Mouse (Mus musculus): ENCODE data around the gene Atp6v1d.

The Atp6v1d gene

GRCm38 (mm10) chr12:78861496-78862253, at the start of gene Atp6v1d, which contains the start of gene Eif2s1:
Gene Atp6v1d, minus strand, starts transcription at chr12:78861638.
Gene Eif2s1, plus strand, starts transcription at chr12:78861819.
- peak; percentile 99 to 100 for DNase-seq (ENCODE audit: inconsistent age in 2 of 2, low spot score in 1 of 2)

DNA sequence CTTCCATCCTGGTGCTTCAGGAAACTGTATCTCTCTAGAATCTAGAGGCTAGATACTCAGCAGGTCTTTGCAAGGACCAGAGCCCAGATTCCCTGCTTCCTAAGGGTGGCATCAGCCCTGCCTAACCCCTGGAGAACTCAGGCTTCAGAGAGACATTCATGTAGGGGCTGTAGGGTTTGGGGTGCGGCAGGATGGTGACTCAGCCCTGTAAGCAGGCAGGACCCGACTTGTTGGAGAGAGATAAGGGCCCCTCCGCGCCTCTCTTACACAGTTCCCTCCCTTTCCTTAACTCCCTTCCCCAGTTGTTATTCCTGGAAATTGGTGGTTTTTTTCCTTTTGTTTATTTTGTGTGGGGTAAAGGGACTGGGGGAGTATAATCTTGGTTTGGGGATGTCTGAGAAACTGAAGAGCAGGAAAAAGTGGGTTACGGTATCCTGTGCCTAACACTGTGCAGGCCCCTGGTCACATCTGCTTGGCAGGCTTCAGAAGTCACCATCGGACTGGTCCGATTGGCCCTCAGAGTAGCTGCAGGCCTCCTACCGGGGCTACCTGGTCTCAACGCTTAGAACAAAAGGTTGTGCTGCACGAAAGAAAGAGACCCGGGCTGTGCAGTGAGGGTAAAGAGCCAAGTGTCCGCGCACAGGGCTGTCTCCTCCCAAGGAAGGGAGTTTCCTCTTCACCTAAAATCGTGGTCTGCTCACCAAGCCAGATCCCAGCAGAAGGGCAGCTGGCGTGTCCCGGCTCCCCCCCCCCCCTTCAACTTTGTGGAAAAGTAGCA, 49.4 kb upstream of the Atp6v1d start:
- no peak for DNase-seq (ENCODE audit: inconsistent age in 2 of 2, low spot score in 1 of 2)

GRCm38 (mm10) chr12:78908081-78908605, 46.7 kb upstream of the Atp6v1d start:
- no peak for DNase-seq (ENCODE audit: inconsistent age in 2 of 2, low spot score in 1 of 2)

GRCm38 (mm10) chr12:78906707-78907162, 45.3 kb upstream of the Atp6v1d start, which contains the start of gene Plek2:
Gene Plek2, minus strand, starts transcription at chr12:78906964.
- peak; percentile 64 to 84 for DNase-seq (ENCODE audit: inconsistent age in 2 of 2, low spot score in 1 of 2)

DNA sequence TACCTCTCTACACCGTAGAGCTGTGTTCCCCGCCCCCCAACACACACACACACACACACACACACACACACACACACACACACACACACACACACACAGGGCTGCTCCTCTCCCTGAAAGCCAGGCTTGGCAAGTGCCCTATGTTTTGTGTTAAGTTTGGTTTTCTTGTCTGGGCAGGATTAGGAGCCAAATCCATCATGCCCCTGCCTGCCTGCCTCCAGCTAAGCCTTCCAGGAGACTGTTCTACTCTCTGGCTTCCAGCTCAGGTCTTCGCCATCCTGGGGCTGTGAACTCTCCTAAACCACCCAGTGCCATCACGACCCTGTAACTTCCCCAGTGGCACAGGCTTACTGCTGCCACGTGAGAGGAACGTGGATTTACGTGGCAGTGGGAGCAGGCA, 43.1 kb upstream of the Atp6v1d start:
- DNase-seq (ENCODE audit: inconsistent age in 2 of 2, low spot score in 1 of 2): no peak

DNA sequence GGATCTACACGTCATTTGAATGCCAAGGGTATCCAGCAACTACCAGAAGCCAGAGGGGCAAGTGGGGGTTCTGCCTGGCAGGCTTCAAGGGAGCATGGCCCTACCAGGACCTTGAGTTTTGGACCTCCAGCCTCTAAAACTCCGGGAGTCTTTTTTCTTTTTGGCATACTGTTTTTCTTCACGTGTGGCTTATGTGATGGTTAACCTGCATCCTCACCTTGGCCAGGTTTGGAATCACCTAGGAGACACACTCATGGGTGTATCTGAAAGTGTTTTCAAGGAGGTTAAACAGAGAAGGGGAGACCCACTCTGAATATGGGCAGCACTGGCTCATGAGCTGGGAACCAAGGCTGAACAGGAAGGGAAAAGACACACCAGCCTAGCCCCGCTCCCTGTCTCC, 41.9 kb upstream of the Atp6v1d start:
- no peak for DNase-seq (ENCODE audit: inconsistent age in 2 of 2, low spot score in 1 of 2)

GRCm38 (mm10) chr12:78901467-78901866, 40.0 kb upstream of the Atp6v1d start:
- DNase-seq (ENCODE audit: inconsistent age in 2 of 2, low spot score in 1 of 2): no peak

GRCm38 (mm10) chr12:78897861-78898260, 36.4 kb upstream of the Atp6v1d start:
- no peak for DNase-seq (ENCODE audit: inconsistent age in 2 of 2, low spot score in 1 of 2)

- no peak for DNase-seq (ENCODE audit: inconsistent age in 2 of 2, low spot score in 1 of 2)
Observed at GRCm38 (mm10) chr12:78891149-78891548, 29.7 kb upstream of the Atp6v1d start.

- DNase-seq (ENCODE audit: inconsistent age in 2 of 2, low spot score in 1 of 2): no peak
Observed at GRCm38 (mm10) chr12:78890062-78890461, 28.6 kb upstream of the Atp6v1d start.

DNA sequence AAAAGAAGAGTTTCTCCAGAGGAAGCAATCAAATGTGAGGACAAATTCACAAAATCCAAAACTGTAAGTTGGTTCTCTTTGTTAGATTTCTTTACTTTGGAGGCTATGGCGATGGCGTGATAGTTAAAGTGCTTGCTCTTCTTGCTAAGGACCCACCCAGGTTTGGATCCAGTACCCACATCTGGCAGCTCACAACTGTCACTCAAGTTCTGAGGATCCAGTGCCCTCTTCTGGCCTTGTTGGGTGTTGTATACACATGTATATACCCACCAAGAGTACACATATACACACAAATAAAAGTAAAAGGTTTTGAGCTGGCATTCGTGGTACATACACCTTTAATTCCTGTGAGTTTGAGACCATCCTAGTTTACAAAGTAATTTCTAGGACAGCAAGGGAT, 13.1 kb upstream of the Atp6v1d start:
- DNase-seq (ENCODE audit: inconsistent age in 2 of 2, low spot score in 1 of 2): no peak

DNA sequence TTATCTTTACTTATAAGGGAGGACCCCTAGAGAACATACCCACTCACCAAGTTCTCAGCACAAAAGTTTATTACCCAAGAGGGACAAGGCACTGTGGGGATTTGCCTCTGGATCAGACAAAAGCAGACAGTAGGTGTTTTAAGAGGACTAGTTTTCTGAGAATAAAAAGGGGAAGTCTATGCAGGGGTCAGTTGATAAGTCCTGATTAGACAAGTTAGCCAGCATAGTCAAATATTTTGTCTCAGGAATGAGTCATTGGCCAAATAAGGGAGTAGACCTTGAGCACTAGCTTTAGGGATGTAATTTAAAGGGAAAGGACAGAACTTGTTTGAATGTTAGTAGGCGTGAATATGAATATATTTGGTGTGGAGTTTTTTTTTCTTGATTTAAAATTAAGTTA, 6.7 kb upstream of the Atp6v1d start:
- DNase-seq (ENCODE audit: inconsistent age in 2 of 2, low spot score in 1 of 2): peak in 1 of 2 experiments; percentile 76

- peak; percentile 16 to 51 for DNase-seq (ENCODE audit: inconsistent age in 2 of 2, low spot score in 1 of 2)
Observed at GRCm38 (mm10) chr12:78865434-78865833, 4.0 kb upstream of the Atp6v1d start.

GRCm38 (mm10) chr12:78862254-78862730, 854 bp upstream of the Atp6v1d start:
- DNase-seq (ENCODE audit: inconsistent age in 2 of 2, low spot score in 1 of 2): no peak

DNA sequence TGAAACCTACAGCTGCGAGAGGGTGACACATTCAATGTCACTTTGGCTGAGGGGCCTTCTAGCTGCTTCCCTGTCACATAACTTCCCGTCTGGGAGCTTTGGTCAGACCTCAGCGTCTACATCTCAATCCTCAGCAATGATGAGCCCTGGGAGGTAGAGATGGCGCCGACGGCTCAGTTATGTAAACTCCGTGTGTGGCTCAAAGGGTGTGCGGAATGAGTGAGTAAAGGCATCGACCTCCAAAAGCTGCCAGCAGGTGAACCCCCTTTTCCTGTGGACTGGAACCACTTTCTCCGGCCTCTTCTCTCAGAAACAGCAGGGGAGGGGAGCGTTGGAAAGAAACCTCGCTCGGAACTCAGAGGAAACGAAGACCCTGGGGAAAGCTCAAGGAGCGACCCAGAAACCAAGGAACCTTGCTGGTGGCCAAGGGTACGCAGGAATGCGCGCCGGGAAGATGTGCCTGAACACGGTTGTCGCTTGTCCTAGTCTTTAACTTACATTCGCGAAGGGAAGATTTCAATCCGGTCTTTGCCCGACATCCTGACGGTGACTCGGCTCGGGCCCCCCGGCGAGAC, 430 bp downstream of the Atp6v1d start:
- no peak for DNase-seq (ENCODE audit: inconsistent age in 2 of 2, low spot score in 1 of 2)

- DNase-seq (ENCODE audit: inconsistent age in 2 of 2, low spot score in 1 of 2): no peak
Observed at GRCm38 (mm10) chr12:78848246-78848645, 13.2 kb downstream of the Atp6v1d start.

- DNase-seq (ENCODE audit: inconsistent age in 2 of 2, low spot score in 1 of 2): no peak
Observed at GRCm38 (mm10) chr12:78842429-78842828, 19.0 kb downstream of the Atp6v1d start.

DNA sequence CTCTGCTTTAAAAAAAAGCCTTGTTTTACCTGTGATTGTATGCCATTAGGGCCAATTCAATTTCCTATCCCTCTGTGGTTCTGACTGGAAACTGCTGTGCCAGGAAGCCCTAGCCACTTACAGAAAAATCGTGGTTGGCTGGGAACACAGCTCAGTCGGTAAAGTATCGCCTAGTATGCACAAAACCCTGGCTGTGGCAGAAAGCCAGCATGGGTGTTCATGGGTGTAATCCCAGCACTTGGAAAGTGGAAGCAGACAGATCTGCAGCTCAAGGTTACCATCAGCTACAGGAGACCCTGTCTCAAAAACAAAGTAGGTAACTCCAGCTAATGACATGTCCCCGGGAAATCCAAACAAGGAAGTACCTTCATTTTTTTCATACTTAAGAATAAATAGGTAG, 21.5 kb downstream of the Atp6v1d start:
- DNase-seq (ENCODE audit: inconsistent age in 2 of 2, low spot score in 1 of 2): no peak

DNA sequence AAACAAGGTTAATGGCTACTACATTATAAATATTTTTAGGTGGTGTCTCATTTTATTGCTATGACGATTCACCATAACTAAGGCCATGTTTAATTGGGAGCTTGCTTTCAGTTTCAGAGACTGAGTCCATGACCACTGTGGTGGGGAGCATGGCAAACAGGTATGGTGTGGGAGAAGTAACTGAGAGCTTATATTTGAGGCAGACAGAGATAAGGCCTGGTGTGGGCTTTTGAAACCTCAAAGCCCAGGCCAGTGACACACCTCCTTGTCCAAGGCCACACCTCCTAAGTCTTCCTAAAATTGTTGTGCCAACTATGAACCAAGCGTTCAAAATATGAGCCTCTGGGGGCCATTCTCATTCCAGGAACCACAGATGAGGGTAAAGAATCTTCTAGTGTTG, 26.9 kb downstream of the Atp6v1d start:
- no peak for DNase-seq (ENCODE audit: inconsistent age in 2 of 2, low spot score in 1 of 2)

GRCm38 (mm10) chr12:78814437-78814836, 47.0 kb downstream of the Atp6v1d start:
- peak in 1 of 2 experiments; percentile 37 for DNase-seq (ENCODE audit: inconsistent age in 2 of 2, low spot score in 1 of 2)

DNA sequence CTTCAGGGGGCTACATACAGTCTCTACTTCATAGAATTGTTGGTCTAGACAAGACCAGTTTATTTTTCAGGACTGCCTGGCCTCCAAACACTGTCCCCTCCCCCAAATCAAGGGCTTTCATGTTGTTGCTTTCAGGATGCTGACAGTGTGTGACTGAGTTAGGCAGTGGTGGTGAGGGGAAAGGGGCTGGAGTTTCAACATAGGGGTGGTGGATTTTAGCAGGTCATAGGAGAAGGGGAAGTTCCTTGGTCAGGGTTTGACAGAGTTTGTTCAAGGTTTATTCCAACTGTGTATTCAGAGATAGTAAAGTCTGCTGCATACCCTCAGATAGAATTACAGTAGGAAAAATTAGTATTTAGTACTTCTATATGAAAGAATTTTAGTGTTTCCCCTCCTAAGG, 59.6 kb downstream of the Atp6v1d start:
- no peak for DNase-seq (ENCODE audit: inconsistent age in 2 of 2, low spot score in 1 of 2)

Measured in adrenal gland, adult (tissue).